Mouse (Mus musculus): ENCODE data around the gene Plekhm3. TPM values are rescaled to one million over a fixed set of nuclear protein-coding genes. Genes with fewer than 3 reads are reported as not detected.

The Plekhm3 gene
- total and polyA plus RNA-seq, 2 experiments from 2014 or later: 6.1 to 12.4 TPM

GRCm38 (mm10) chr1:64779415-64779814, 177.2 kb downstream of the Plekhm3 start:
- H3K4me3 ChIP-seq (ENCODE audit: low read length): no peak overlapping the region
- peak overlapping the region; percentile 38 for H3K4me2 ChIP-seq (ENCODE audit: low read depth, low read length)
- H3K9me3 ChIP-seq (ENCODE audit: low read length): no peaks in the 10 kb centered on the region
- WGBS: 17% methylated on average over 5 of the region's 5 CpGs
- TF ChIP-seq CTCF (IDR thresholded peaks at IDR 0.05; ENCODE audit: low read depth): no peak
- no peak overlapping the region for H3K9ac ChIP-seq (replicated peaks; ENCODE audit: low read length)
- H3K27me3 ChIP-seq (ENCODE audit: insufficient read depth, low read length): no peaks in the 10 kb centered on the region
- H3K4me1 ChIP-seq (ENCODE audit: insufficient read depth, low read length): no peaks in the 10 kb centered on the region
- no peaks in the 10 kb centered on the region for H3K36me3 ChIP-seq (ENCODE audit: insufficient read depth, low read length)
- ATAC-seq (no peak), DNase-seq (ENCODE audit: low spot score) (no peak)
- no peak overlapping the region for H3K27ac ChIP-seq

GRCm38 (mm10) chr1:64773305-64773704, 183.3 kb downstream of the Plekhm3 start:
- no peak overlapping the region for H3K27ac ChIP-seq
- no peaks in the 10 kb centered on the region for H3K9me3 ChIP-seq (ENCODE audit: low read length)
- H3K27me3 ChIP-seq (ENCODE audit: insufficient read depth, low read length): no peaks in the 10 kb centered on the region
- DNase-seq (ENCODE audit: low spot score) (no peak), ATAC-seq (no peak)
- no peak overlapping the region for H3K9ac ChIP-seq (replicated peaks; ENCODE audit: low read length)
- 82% methylated on average over 4 of the region's 4 CpGs for WGBS
- no peaks in the 10 kb centered on the region for H3K4me1 ChIP-seq (ENCODE audit: insufficient read depth, low read length)
- no peak overlapping the region for H3K4me3 ChIP-seq (ENCODE audit: low read length)
- H3K4me2 ChIP-seq (ENCODE audit: low read depth, low read length): no peak overlapping the region
- H3K36me3 ChIP-seq (ENCODE audit: insufficient read depth, low read length): no peaks in the 10 kb centered on the region
- no peak for TF ChIP-seq CTCF (IDR thresholded peaks at IDR 0.05; ENCODE audit: low read depth)

- ATAC-seq (no peak), DNase-seq (ENCODE audit: low spot score) (no peak)
- 66% methylated on average over 6 of the region's 6 CpGs for WGBS
- H3K4me1 ChIP-seq (ENCODE audit: insufficient read depth, low read length): no peaks in the 10 kb centered on the region
- H3K27ac ChIP-seq: no peak overlapping the region
- H3K36me3 ChIP-seq (ENCODE audit: insufficient read depth, low read length): no peaks in the 10 kb centered on the region
- no peak overlapping the region for H3K9ac ChIP-seq (replicated peaks; ENCODE audit: low read length)
- TF ChIP-seq CTCF (IDR thresholded peaks at IDR 0.05; ENCODE audit: low read depth): no peak
- no peaks in the 10 kb centered on the region for H3K9me3 ChIP-seq (ENCODE audit: low read length)
- H3K27me3 ChIP-seq (ENCODE audit: insufficient read depth, low read length): no peaks in the 10 kb centered on the region
- no peak overlapping the region for H3K4me2 ChIP-seq (ENCODE audit: low read depth, low read length)
- no peak overlapping the region for H3K4me3 ChIP-seq (ENCODE audit: low read length)
Measured at GRCm38 (mm10) chr1:64770169-64770568, 186.5 kb downstream of the Plekhm3 start.

GRCm38 (mm10) chr1:64761646-64762045, 195.0 kb downstream of the Plekhm3 start:
- Histone ChIP-seq H3K36me3 (ENCODE audit: insufficient read depth, low read length) (no peaks in the 10 kb centered on the region), H3K9ac (replicated peaks; ENCODE audit: low read length) (no peak overlapping the region), H3K4me2 (ENCODE audit: low read depth, low read length) (no peak overlapping the region), H3K4me1 (ENCODE audit: insufficient read depth, low read length) (no peaks in the 10 kb centered on the region), H3K4me3 (ENCODE audit: low read length) (no peak overlapping the region), H3K27me3 (ENCODE audit: insufficient read depth, low read length) (no peaks in the 10 kb centered on the region), H3K27ac (no peak overlapping the region), H3K9me3 (ENCODE audit: low read length) (no peaks in the 10 kb centered on the region)
- DNase-seq (ENCODE audit: low spot score) (no peak), ATAC-seq (no peak)
- 83% methylated on average over 4 of the region's 4 CpGs for WGBS
- TF ChIP-seq CTCF (IDR thresholded peaks at IDR 0.05; ENCODE audit: low read depth): no peak

- Histone ChIP-seq H3K4me2 (ENCODE audit: low read depth, low read length) (no peak overlapping the region), H3K27ac (no peak overlapping the region), H3K4me1 (ENCODE audit: insufficient read depth, low read length) (no peaks in the 10 kb centered on the region), H3K36me3 (ENCODE audit: insufficient read depth, low read length) (no peaks in the 10 kb centered on the region), H3K9me3 (ENCODE audit: low read length) (no peaks in the 10 kb centered on the region), H3K4me3 (ENCODE audit: low read length) (no peak overlapping the region), H3K27me3 (ENCODE audit: insufficient read depth, low read length) (no peaks in the 10 kb centered on the region), H3K9ac (replicated peaks; ENCODE audit: low read length) (no peak overlapping the region)
- 82% methylated on average over 5 of the region's 5 CpGs for WGBS
- ATAC-seq (no peak), DNase-seq (ENCODE audit: low spot score) (no peak)
- TF ChIP-seq CTCF (IDR thresholded peaks at IDR 0.05; ENCODE audit: low read depth): no peak
Measured at GRCm38 (mm10) chr1:64757766-64758165, 198.9 kb downstream of the Plekhm3 start.

- H3K36me3 ChIP-seq (ENCODE audit: insufficient read depth, low read length): no peaks in the 10 kb centered on the region
- DNase-seq (ENCODE audit: low spot score): peak; percentile 47
Measured at GRCm38 (mm10) chr1:64757254-64757653, 199.4 kb downstream of the Plekhm3 start.

GRCm38 (mm10) chr1:64756640-64757030, 200.0 kb downstream of the Plekhm3 start:
- Histone ChIP-seq H3K4me2 (ENCODE audit: low read depth, low read length) (no peak overlapping the region), H3K9ac (replicated peaks; ENCODE audit: low read length) (no peak overlapping the region), H3K4me3 (ENCODE audit: low read length) (no peak overlapping the region), H3K4me1 (ENCODE audit: insufficient read depth, low read length) (no peaks in the 10 kb centered on the region), H3K36me3 (ENCODE audit: insufficient read depth, low read length) (no peaks in the 10 kb centered on the region), H3K27me3 (ENCODE audit: insufficient read depth, low read length) (no peaks in the 10 kb centered on the region), H3K9me3 (ENCODE audit: low read length) (no peaks in the 10 kb centered on the region), H3K27ac (no peak overlapping the region)
- no peak for TF ChIP-seq CTCF (IDR thresholded peaks at IDR 0.05; ENCODE audit: low read depth)
- DNase-seq (ENCODE audit: low spot score): no peak
- 75% methylated on average over 10 of the region's 10 CpGs for WGBS
- ATAC-seq: no peak

More at GRCm38 (mm10) chr1:64757254-64757653, 199.4 kb downstream of the Plekhm3 start:
- no peak for TF ChIP-seq CTCF (IDR thresholded peaks at IDR 0.05; ENCODE audit: low read depth)
- no peak overlapping the region for H3K4me2 ChIP-seq (ENCODE audit: low read depth, low read length)
- no peak overlapping the region for H3K27ac ChIP-seq
- WGBS: 33% methylated on average over 2 of the region's 2 CpGs
- H3K4me1 ChIP-seq (ENCODE audit: insufficient read depth, low read length): no peaks in the 10 kb centered on the region
- no peak overlapping the region for H3K9ac ChIP-seq (replicated peaks; ENCODE audit: low read length)
- no peaks in the 10 kb centered on the region for H3K9me3 ChIP-seq (ENCODE audit: low read length)
- no peak; the same call in 1 of the 2 replicates for ATAC-seq
- no peak overlapping the region for H3K4me3 ChIP-seq (ENCODE audit: low read length)
- no peaks in the 10 kb centered on the region for H3K27me3 ChIP-seq (ENCODE audit: insufficient read depth, low read length)

Data from hindbrain, postnatal 0 days (tissue).